Mouse (Mus musculus) 416B (cell line): ENCODE measurements around the gene Atp6ap1l.
A peak's percentile ranks its signal among the peaks of the same experiment; 100 is the strongest.
"Not testable (repeated sequence)": the region's sequence is repeated elsewhere in the genome, so short reads cannot be mapped to it uniquely, and the experiment has no call there.

Source experiments
- DNase-seq: peaks from one replicate; pipeline ENCODE4 v3.0.0; 2011; ENCODE audit warnings: low read depth

Atp6ap1l gene

GRCm38 (mm10) chr13:90905176-90905575 lies at the start of gene Atp6ap1l:
Atp6ap1l (minus strand) TSS chr13:90905355.
- DNase-seq = no peak

DNA sequence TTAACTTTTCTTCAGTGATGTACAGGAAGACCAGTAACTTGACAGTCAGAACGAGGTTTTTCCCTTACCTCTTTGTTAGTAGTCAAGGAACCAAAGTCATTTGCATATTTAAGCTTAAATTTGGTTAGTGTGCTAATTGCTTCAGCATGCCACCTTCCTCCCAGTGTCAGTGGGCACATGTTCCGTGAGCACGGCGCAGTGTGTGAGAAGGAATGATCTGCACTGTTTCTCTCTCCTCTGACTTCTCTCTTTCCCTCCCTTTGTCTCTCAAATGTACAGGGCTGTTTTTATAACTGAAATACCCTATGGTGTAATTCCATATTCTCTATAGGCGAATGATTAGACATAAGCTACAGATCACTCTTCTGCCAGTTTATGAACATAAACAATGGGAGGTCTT lies 34.4 kb upstream of the Atp6ap1l start:
- DNase-seq = no peak

DNA sequence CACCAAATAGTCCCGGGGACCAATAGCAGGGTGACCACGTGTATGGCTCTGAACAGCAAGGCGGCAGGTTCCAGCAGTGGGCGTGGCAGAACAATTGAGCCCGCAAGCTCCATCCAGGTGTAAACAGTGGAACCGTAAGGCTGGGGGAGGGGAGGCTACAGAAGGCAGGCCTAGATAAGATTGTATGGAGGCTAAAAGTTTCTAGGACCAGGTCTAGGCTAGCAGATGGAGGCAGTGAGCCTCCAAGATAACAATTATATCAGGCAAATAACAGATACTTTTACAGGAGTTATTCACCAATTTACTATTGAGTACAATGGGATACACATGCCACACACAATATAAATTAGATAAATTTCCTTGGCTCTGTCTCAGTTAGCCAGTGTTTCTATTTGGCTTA lies 34.0 kb upstream of the Atp6ap1l start:
- DNase-seq = no peak

DNA sequence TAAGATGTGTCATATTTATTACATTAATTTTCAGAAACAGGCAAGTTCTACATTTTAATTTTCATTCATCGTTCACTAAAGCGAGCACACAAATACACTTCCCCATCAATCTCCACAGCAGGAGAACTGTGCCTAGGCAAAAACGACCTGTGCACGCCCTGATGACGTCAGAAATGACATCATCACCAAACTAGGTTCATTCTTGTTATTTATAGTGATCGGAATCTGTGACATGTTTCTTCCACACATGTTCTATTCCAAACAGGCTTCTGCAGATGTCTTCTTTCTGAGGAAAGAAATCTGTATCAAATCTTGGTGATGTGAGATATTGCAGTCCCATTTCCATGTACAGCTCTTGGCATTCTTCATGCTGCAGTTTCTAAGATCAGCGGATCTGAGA lies 30.7 kb upstream of the Atp6ap1l start:
- no peak for DNase-seq

GRCm38 (mm10) chr13:90933256-90933655 lies 28.1 kb upstream of the Atp6ap1l start:
- no peak for DNase-seq

DNA sequence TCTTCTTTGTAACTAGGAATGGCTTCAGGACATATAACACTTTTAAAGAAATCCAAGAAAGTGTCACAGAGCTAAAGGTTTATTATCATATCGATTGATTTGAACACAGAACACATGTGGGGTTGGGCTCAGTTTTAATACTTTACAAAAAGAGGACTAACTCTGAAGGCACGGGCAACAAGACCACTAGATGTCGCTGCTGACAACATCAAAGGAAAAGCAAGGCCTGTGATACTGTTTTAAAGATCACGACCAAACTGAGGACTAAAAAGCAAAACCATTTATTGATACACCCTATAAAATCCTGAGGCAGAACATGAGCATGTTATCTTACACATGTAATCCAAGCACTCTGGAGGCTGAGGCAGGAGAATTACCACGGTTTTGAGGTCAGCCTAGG lies 24.7 kb upstream of the Atp6ap1l start:
- peak; percentile 81 for DNase-seq

GRCm38 (mm10) chr13:90928266-90928665 lies 23.1 kb upstream of the Atp6ap1l start:
- DNase-seq = not testable (repeated sequence)

DNA sequence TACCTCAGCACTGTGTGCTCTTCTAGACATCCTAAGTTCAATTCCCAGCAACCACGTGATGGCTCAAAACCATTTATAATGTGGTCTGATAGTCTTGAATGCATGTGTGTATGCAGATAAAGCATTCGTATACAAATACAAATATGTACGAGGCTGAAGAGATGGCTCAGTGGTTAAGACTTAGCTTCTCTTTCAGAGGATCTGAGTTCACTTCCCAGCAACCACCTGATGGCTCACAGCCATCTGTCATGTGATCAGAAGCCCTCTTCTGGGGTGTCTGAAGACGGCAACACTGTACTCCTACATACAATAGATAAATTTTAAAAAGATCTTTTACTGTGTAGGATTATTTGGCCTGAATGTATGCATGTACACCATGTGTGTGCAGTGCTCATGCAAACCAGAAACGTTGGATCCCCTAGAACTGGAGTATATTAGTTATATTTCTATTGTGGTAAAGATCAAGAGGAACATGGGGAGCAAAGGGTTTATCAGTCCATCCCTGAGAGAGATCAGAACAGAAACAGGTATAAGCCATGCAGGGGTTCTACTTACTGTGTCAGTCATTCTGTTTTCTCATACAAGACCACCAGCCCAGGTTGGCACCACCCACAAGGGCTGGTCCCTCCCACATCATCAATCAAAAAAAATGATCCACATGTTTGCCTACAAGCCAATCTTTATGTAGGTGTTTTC lies 21.9 kb upstream of the Atp6ap1l start:
- DNase-seq = peak; percentile 27

- DNase-seq = peak; percentile 39
Measured at GRCm38 (mm10) chr13:90926125-90926765, 21.1 kb upstream of the Atp6ap1l start.

DNA sequence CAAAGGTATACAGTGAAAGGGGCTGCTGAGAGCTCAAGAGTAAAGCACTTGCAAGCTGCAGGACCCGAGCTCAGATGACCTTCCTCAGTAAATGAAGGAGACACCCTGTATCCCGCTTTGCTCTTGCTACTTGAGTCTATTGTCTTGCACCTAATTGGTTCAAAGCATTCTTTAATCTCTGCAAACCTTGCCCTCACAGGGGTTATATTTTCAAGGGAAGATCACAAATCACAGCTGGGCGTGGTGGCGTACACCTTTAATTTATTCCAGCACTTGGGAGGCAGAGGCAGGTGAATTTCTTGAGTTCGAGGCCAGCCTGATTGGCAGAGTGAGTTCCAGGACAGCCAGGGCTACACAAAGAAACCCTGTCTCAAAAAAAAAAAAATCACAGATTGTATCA lies 20.0 kb upstream of the Atp6ap1l start:
- DNase-seq = no peak

GRCm38 (mm10) chr13:90924072-90924471 lies 18.9 kb upstream of the Atp6ap1l start:
- DNase-seq = peak; percentile 66

- peak; percentile 49 for DNase-seq
Measured at GRCm38 (mm10) chr13:90923617-90924016, 18.5 kb upstream of the Atp6ap1l start.

DNA sequence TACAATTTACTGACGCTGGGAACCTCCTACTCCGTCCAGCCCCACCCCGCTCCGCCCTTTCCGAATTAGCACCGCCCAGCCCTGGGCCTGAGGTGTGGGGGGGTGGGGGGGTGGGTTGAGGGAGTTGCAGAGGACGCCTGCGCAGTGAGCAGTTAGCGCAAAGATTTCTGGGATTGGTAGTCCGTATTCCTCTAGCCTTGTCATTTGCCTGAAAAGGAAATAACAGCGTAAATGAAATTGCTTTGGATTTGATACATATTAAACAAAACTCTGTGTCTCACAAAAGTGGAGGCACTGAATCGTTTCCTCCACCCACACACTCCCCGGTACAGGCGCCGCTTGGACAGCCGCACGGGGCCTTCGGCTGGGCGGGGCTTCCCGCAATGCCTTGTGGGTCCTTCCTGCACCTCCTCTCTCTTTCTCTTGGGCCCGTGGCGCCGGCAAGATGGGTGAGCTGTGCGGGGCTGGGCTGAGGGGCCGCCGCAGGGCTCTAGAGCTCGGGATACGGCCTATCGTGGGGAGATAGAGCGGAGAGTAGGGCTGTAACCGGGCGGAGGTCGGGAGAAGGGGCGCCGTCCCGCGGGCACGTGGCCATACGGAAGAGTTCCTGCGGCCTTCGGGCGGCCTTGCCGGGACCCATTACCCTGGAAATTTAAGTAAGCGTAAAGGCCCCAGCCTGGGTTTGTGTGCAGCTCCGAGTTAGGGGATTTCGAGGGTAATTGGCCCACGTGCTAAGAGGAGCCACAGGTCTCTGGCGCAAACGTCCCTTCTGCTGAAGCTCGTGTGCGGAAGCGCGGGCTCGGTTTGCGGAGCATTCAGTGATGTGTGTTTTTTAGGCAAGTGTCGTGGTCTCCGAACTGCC lies 17.8 kb upstream of the Atp6ap1l start, which contains the start of gene Rps23:
Rps23 (plus strand) TSS at position 208 of the 862 bp plus-strand sequence.
- peak; percentile 95 for DNase-seq

DNA sequence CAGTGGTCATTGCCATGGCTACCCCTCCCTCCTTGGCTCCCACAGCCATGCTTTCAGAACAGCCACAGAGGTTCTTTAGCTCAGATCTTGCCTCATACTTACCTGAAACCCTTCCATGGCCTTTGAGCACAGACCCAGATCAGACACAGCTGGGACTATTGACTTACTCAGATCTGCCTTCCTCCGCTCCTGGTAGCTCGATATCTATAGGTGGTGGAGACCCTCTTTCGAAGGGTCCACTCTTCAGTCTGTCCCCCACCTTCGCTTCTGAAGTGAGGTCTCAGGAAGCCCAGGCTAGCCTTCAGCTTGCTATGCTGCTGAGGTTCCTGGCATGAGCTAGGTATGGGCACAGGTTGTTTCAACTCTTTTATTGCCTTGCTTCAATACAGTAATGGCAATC lies 9.6 kb upstream of the Atp6ap1l start:
- no peak for DNase-seq

GRCm38 (mm10) chr13:90913675-90914192 lies 8.6 kb upstream of the Atp6ap1l start:
- DNase-seq = no peak

GRCm38 (mm10) chr13:90912760-90913674 lies 7.9 kb upstream of the Atp6ap1l start:
- no peak for DNase-seq

GRCm38 (mm10) chr13:90907376-90907775 lies 2.2 kb upstream of the Atp6ap1l start:
- no peak for DNase-seq

- DNase-seq = no peak
Measured at GRCm38 (mm10) chr13:90896821-90897220, 8.3 kb downstream of the Atp6ap1l start.

GRCm38 (mm10) chr13:90896098-90896497 lies 9.1 kb downstream of the Atp6ap1l start:
- no peak for DNase-seq

- DNase-seq = no peak
Measured at GRCm38 (mm10) chr13:90894819-90895218, 10.3 kb downstream of the Atp6ap1l start.

- DNase-seq = no peak
Measured at GRCm38 (mm10) chr13:90890111-90890510, 15.0 kb downstream of the Atp6ap1l start.
